Mouse (Mus musculus) bone marrow macrophage, adult 2 months (primary cell): ENCODE measurements at regions not wholly inside any gene's neighbourhood (a gene's known extent, or its start where the extent isn't known, plus 50 kb on each side); places are given as distances from the start of the nearest gene placed in this dataset.

Experiments used
- H3K27ac ChIP-seq: 2 replicates; pipeline ENCODE4 v1.5.1; 2012; ENCODE audit warnings: low read depth, low read length; ENCODE audit not compliant: insufficient read depth
- H3K4me1 ChIP-seq: 2 replicates; pipeline ENCODE4 v1.6.1; 2012; ENCODE audit warnings: low read length; ENCODE audit not compliant: control insufficient read depth, insufficient read depth
- H3K4me3 ChIP-seq: 2 replicates; pipeline ENCODE4 v1.5.1; 2012; ENCODE audit warnings: mild to moderate bottlenecking, low read length, moderate library complexity; ENCODE audit not compliant: insufficient read depth
- CTCF ChIP-seq: IDR thresholded peaks from 2 replicates; pipeline ENCODE4 v1.5.1; 2012; ENCODE audit warnings: low read depth, mild to moderate bottlenecking, low read length, moderate library complexity
- POLR2A ChIP-seq: IDR thresholded peaks from 2 replicates; pipeline ENCODE4 v1.6.1; 2012; ENCODE audit warnings: mild to moderate bottlenecking, low read depth, low read length, borderline replicate concordance

DNA sequence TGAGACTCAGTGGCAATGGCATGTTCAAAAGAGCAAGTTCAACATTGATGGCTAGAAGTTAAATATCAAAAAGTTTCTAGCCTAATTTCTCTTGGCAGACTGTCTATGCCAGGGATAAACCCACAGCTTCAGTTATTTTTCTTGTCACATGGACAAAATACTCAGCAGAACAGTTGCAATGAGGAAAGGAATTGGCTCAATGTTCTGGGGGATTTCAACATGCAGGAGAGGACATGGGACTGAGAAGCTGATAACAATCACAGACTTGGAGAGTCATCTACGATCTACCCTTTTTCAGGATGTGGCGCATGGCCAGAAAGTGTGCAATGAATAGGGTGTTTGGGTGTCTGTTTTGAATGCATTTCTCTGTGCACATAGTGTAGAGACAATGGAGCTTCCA lies 389.9 kb downstream of the Rnd3 start:
- TF ChIP-seq POLR2A, result no peak
- no peak for TF ChIP-seq CTCF
- no peaks in the 10 kb centered on the region for H3K4me1 ChIP-seq
- no peak overlapping the region for H3K27ac ChIP-seq
- no peak overlapping the region for H3K4me3 ChIP-seq

GRCm38 (mm10) chr2:50757837-50758541 lies 390.9 kb downstream of the Rnd3 start:
- TF ChIP-seq POLR2A (no peak), CTCF (no peak)
- no peak overlapping the region for H3K27ac ChIP-seq
- H3K4me3 ChIP-seq, result no peak overlapping the region
- no peaks in the 10 kb centered on the region for H3K4me1 ChIP-seq

GRCm38 (mm10) chr2:50755616-50756450 lies 393.1 kb downstream of the Rnd3 start:
- no peaks in the 10 kb centered on the region for H3K4me1 ChIP-seq
- H3K4me3 ChIP-seq, result no peak overlapping the region
- TF ChIP-seq POLR2A (no peak), CTCF (no peak)
- H3K27ac ChIP-seq, result no peak overlapping the region

- H3K27ac ChIP-seq, result no peak overlapping the region
- no peak for TF ChIP-seq POLR2A
- no peak for TF ChIP-seq CTCF
- H3K4me3 ChIP-seq, result no peak overlapping the region
- no peaks in the 10 kb centered on the region for H3K4me1 ChIP-seq
Observed at GRCm38 (mm10) chr2:50755160-50755559, 393.8 kb downstream of the Rnd3 start.

- no peak for TF ChIP-seq POLR2A
- no peak for TF ChIP-seq CTCF
- Histone ChIP-seq H3K4me1 (no peaks in the 10 kb centered on the region), H3K4me3 (no peak overlapping the region), H3K27ac (no peak overlapping the region)
Observed at GRCm38 (mm10) chr2:50752408-50752807, 396.5 kb downstream of the Rnd3 start.

- no peak for TF ChIP-seq POLR2A
- no peak for TF ChIP-seq CTCF
- Histone ChIP-seq H3K4me1 (no peaks in the 10 kb centered on the region), H3K27ac (no peak overlapping the region)
Observed at GRCm38 (mm10) chr2:50750799-50751198, 398.1 kb downstream of the Rnd3 start.

DNA sequence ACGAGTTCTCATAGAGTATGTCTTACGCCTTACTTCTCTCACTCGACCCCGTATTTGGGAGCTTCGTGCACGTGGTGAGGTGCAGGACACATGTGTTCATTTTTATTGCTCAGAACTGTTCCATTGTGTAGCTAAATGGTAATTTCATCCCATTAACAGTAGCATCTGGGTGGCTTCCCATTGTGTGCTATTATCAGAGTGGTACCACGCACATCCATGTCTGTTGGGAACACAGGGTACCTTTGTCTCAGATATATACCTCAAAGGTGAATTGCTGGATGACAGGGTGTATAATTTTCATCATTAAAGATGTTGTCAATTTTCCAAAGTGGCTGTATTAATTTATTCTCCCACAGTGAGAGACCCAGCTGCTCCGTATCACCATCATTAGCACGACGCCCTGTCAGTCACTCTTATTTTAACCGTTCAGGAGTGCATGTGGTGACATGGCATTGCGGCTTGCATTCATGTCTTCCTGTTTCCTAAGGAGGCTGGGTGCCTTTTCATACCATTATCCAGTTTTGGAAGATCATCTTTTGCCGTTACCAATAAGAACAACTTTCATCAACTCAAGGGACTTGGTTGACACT lies 404.2 kb downstream of the Rnd3 start:
- H3K27ac ChIP-seq, result no peak overlapping the region
- H3K4me1 ChIP-seq, result 0 out of 2 replicates have a peak, but pooled peaks cover 2% of the 10 kb centered on the region
- TF ChIP-seq CTCF, result no peak
- TF ChIP-seq POLR2A, result no peak
- no peak overlapping the region for H3K4me3 ChIP-seq

More at GRCm38 (mm10) chr2:50750799-50751198, 398.1 kb downstream of the Rnd3 start:
- no peak overlapping the region for H3K4me3 ChIP-seq

- Histone ChIP-seq H3K4me3 (no peak overlapping the region), H3K27ac (no peak overlapping the region)
- TF ChIP-seq CTCF (no peak), POLR2A (no peak)
Observed at GRCm38 (mm10) chr2:50743785-50744258, 405.1 kb downstream of the Rnd3 start.

DNA sequence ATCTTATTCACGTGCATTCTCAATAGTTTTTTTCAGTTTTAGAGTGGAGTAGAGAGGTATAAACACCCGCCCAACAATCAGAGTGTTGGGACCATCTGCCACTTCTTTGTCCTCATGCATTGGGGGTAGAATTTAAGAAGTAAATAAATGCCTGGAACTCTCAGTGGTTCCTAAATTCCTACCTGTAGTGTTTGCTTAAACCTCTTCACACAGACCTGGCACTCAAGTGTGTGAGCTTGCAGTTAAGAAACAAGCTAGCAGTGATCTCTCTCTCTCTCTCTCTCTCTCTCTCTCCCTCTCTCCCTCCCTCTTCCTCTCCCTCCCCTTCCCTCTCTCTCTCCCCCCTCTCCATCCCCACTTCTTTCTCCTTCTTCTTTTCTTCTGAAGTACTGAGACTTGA lies 406.5 kb downstream of the Rnd3 start:
- Histone ChIP-seq H3K27ac (no peak overlapping the region), H3K4me3 (no peak overlapping the region)
- TF ChIP-seq CTCF (no peak), POLR2A (no peak)

More at GRCm38 (mm10) chr2:50743785-50744258, 405.1 kb downstream of the Rnd3 start:
- H3K4me1 ChIP-seq, result 0 out of 2 replicates have a peak, but pooled peaks cover 2% of the 10 kb centered on the region

More for the DNA sequence above, 406.5 kb downstream of the Rnd3 start:
- 0 out of 2 replicates have a peak, but pooled peaks cover 2% of the 10 kb centered on the region for H3K4me1 ChIP-seq
